8 mouse cellular contexts compared by ENCODE assay signal in genomic region chr2:168169800-168170113, GRCm38 (mm10). TPM values are rescaled to one million over a fixed set of nuclear protein-coding genes. Genes with fewer than 3 reads are reported as not detected.
DNase-seq lines count a peak whose midpoint lies in the region; ATAC-seq and TF ChIP-seq lines count a peak whose summit lies in the region.

No protein-coding gene starts in this region.

- TF ChIP-seq POLR2A in ES-Bruce4 (IDR thresholded peaks at IDR 0.05; ENCODE audit: insufficient read depth, low read length): no peak

- no peak for TF ChIP-seq EP300 in ES-Bruce4 (IDR thresholded peaks at IDR 0.05; ENCODE audit: insufficient read depth, low read depth, low read length)
- TF ChIP-seq EP300 in liver, postnatal 0 days (IDR thresholded peaks at IDR 0.05; ENCODE audit: low read depth): no peak

- no peak for TF ChIP-seq CTCF in ES-Bruce4 (IDR thresholded peaks at IDR 0.05; ENCODE audit: low read depth, low read length)
- TF ChIP-seq CTCF in liver, postnatal 0 days (IDR thresholded peaks at IDR 0.05; ENCODE audit: low read depth): no peak
- TF ChIP-seq CTCF in left cerebral cortex, adult 2 months (IDR thresholded peaks at IDR 0.05): no peak

- H3K36me3 ChIP-seq in heart, embryonic 13.5 days: peaks cover 13% of the 10 kb centered on the region
- no peaks in the 10 kb centered on the region for H3K36me3 ChIP-seq in ES-Bruce4 (ENCODE audit: control insufficient read depth, insufficient read depth, low read length, poor library complexity, severe bottlenecking)
- H3K36me3 ChIP-seq in hindbrain, embryonic 11.5 days (ENCODE audit: control insufficient read depth, insufficient read depth, low read length): no peaks in the 10 kb centered on the region
- H3K36me3 ChIP-seq in liver, postnatal 0 days (replicated peaks; ENCODE audit: insufficient read depth, low read length): no peaks in the 10 kb centered on the region

- peaks cover 42% of the 10 kb centered on the region for H3K4me1 ChIP-seq in heart, embryonic 13.5 days
- H3K4me1 ChIP-seq in ES-Bruce4 (ENCODE audit: control insufficient read depth, insufficient read depth, low read length): peaks cover 3% of the 10 kb centered on the region
- 0 out of 2 replicates have a peak, but pooled peaks cover 5% of the 10 kb centered on the region for H3K4me1 ChIP-seq in hindbrain, embryonic 11.5 days (replicated peaks; ENCODE audit: control insufficient read depth, insufficient read depth, low read length)
- H3K4me1 ChIP-seq in liver, postnatal 0 days (ENCODE audit: insufficient read depth): peaks cover 23% of the 10 kb centered on the region

- no peak for ATAC-seq in heart, embryonic 13.5 days (ENCODE audit: extremely low read depth, insufficient number of reproducible peaks, low FRiP score, low TSS enrichment)
- 0 out of 2 replicates have a peak, but pooled peaks have one; percentile 14 for ATAC-seq in hindbrain, embryonic 11.5 days (ENCODE audit: low FRiP score)
- ATAC-seq in liver, postnatal 0 days: peak; percentile 16

- no peaks in the 10 kb centered on the region for H3K9me3 ChIP-seq in heart, embryonic 13.5 days
- no peaks in the 10 kb centered on the region for H3K9me3 ChIP-seq in ES-Bruce4 (replicated peaks; ENCODE audit: control insufficient read depth, insufficient read depth, low read length, poor library complexity, severe bottlenecking)
- no peaks in the 10 kb centered on the region for H3K9me3 ChIP-seq in hindbrain, embryonic 11.5 days (ENCODE audit: control insufficient read depth, low read length)
- H3K9me3 ChIP-seq in liver, postnatal 0 days (ENCODE audit: low read length): no peaks in the 10 kb centered on the region

- H3K9ac ChIP-seq in heart, embryonic 13.5 days: peak overlapping the region; percentile 76
- H3K9ac ChIP-seq in ES-Bruce4 (ENCODE audit: low read depth, poor library complexity, severe bottlenecking): peak overlapping the region; percentile 25
- H3K9ac ChIP-seq in hindbrain, embryonic 11.5 days (ENCODE audit: low read depth, low read length): no peak overlapping the region
- H3K9ac ChIP-seq in liver, postnatal 0 days (replicated peaks): peak overlapping the region; percentile 41

- intact Hi-C loops in left cerebral cortex, adult 2 months (cut with DNase I): no loop called here

- H3K4me2 ChIP-seq in heart, embryonic 13.5 days: peak overlapping the region; percentile 67
- peak overlapping the region; percentile 23; the same call in 1 of the 2 replicates for H3K4me2 ChIP-seq in hindbrain, embryonic 11.5 days (replicated peaks; ENCODE audit: low read depth, low read length)
- peak overlapping the region; percentile 77 for H3K4me2 ChIP-seq in liver, postnatal 0 days (ENCODE audit: low read depth, low read length)

- 5% methylated on average over 9 of the region's 9 CpGs for WGBS in heart, embryonic 13.5 days
- 2% methylated on average over 9 of the region's 9 CpGs for WGBS in hindbrain, embryonic 11.5 days
- WGBS in liver, postnatal 0 days (ENCODE audit: insufficient replicate concordance): 12% methylated on average over 9 of the region's 9 CpGs

- peak overlapping the region; percentile 39 for H3K4me3 ChIP-seq in heart, embryonic 13.5 days
- H3K4me3 ChIP-seq in ES-Bruce4 (ENCODE audit: low read depth, low read length): peak overlapping the region; percentile 62
- no peak overlapping the region for H3K4me3 ChIP-seq in hindbrain, embryonic 11.5 days (ENCODE audit: low read depth, low read length)
- H3K4me3 ChIP-seq in liver, postnatal 0 days (ENCODE audit: low read depth, low read length): peak overlapping the region; percentile 39
- no peak overlapping the region for H3K4me3 ChIP-seq in left cerebral cortex, adult 2 months

- H3K27ac ChIP-seq in heart, embryonic 13.5 days (replicated peaks): peak overlapping the region; percentile 85
- H3K27ac ChIP-seq in ES-Bruce4 (ENCODE audit: insufficient read depth, low read length): peak overlapping the region; percentile 85
- 0 out of 2 replicates have a peak overlapping the region, but pooled peaks have one; percentile 17 for H3K27ac ChIP-seq in hindbrain, embryonic 11.5 days (ENCODE audit: low read depth, low read length)
- H3K27ac ChIP-seq in liver, postnatal 0 days (ENCODE audit: low read depth): peak overlapping the region; percentile 77
- no peak overlapping the region for H3K27ac ChIP-seq in left cerebral cortex, adult 2 months

- DNase-seq in heart, adult 9 months (ENCODE audit: low spot score in 2 of 2): no peak
- peak; percentile 32 for DNase-seq in hindbrain, embryonic 11.5 days (ENCODE audit: low spot score)
- no peak for DNase-seq in liver, postnatal 0 days
- DNase-seq in left cerebral cortex, adult 18-20 months (ENCODE audit: low spot score in 2 of 2): no peak
- no peak for DNase-seq in gastrocnemius, postnatal 4 days (ENCODE audit: low spot score in 2 of 2)
- DNase-seq in left cerebral cortex, adult 2 months (ENCODE audit: extremely low spot score in 1 of 2, low spot score in 2 of 2): no peak

- H3K27me3 ChIP-seq in heart, embryonic 13.5 days (replicated peaks): no peaks in the 10 kb centered on the region
- no peaks in the 10 kb centered on the region for H3K27me3 ChIP-seq in ES-Bruce4 (ENCODE audit: control insufficient read depth, insufficient read depth, low read length, poor library complexity, severe bottlenecking)
- no peaks in the 10 kb centered on the region for H3K27me3 ChIP-seq in hindbrain, embryonic 11.5 days (ENCODE audit: control insufficient read depth, insufficient read depth, low read length)
- no peaks in the 10 kb centered on the region for H3K27me3 ChIP-seq in liver, postnatal 0 days (ENCODE audit: insufficient read depth, low read length)

RNA-seq across cellular contexts. Expression of gene Adnp, which starts 37.2 kb away (rescaled TPM):
- polyA plus RNA-seq in heart, embryonic 13.5 days (2015; fragmentation: Nextera tagmentation; extraction: Ambion mirVana): 1.8 TPM in 2 replicates
- polyA plus RNA-seq in ES-Bruce4 (2011; ENCODE audit: insufficient read depth, insufficient read length, low read depth, missing spikeins): 72.7 and 87.5 TPM in 2 replicates
- 2.8 and 8.5 TPM in 2 replicates for polyA plus RNA-seq in hindbrain, embryonic 11.5 days (2014; fragmentation: Nextera tagmentation; extraction: Ambion mirVana)
- 3.5 and 4.0 TPM in 2 replicates for polyA plus RNA-seq in liver, postnatal 0 days (2015; fragmentation: Nextera tagmentation; extraction: Ambion mirVana)
- 10 to 100 TPM; 73.0 to 78.9 TPM for total RNA-seq in left cerebral cortex, adult 18-20 months (2021)
- 10 to 100 TPM; 48.9 to 49.4 TPM for total RNA-seq in gastrocnemius, postnatal 4 days (2021)
- 10 to 100 TPM; 84.0 to 91.6 TPM for total RNA-seq in left cerebral cortex, adult 2 months (2021)

Comparison
In these comparisons a context has a peak if more than half of its experiments do, and no peak if none do; other contexts are left out.
1. H3K4me2 ChIP-seq: peak in every context shown above with its lines; median percentile 77 in liver, postnatal 0 days; 67 in heart, embryonic 13.5 days; 23 in hindbrain, embryonic 11.5 days.
2. H3K4me3 ChIP-seq: peak in heart, embryonic 13.5 days (single experiment), ES-Bruce4 (single experiment) and liver, postnatal 0 days (single experiment); none in hindbrain, embryonic 11.5 days (single experiment) and left cerebral cortex, adult 2 months (single experiment).